Mouse (Mus musculus) embryo, embryonic 11.5 days (tissue): ENCODE results near the gene Znhit3.

ENCODE experiments used
- DNase-seq: peaks from one replicate; pipeline ENCODE4 v3.0.0-alpha.2; 2012; ENCODE audit warnings: low read depth, low spot score

Gene Znhit3

DNA sequence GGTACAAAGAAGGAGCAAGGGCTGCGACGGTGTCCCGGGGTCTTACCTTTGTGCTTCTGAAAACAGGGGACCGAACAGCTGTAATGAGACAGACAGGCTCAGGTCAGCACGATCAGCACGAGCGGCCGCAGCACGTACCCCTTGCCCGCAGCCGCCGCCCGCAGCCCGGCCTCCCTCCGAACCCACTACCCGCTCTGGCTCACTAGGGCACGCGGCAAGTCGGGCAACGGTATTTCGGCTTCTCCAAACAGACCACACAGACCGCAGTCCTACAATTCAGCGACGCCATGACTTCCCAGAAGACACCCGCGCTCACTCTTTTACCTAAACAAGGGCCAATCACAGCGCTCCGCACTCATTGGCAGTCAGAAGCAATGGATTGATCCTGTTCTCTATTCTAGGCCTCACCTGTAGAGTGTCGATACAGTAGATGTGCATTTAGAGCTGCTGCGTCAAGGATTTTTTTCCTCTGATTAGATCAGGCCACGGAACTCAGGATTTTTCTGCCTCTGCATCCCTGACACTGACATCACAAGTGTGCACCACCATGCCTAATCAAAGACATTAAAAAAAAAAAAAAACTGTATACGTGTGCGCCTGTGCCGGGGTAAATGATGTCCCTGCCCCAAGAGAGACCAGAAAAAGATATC, at the start of gene Znhit3:
TSS of gene Znhit3 (minus strand) at position 314 of the 650 bp plus-strand sequence.
- peak; percentile 72 for DNase-seq

- no peak for DNase-seq
These were observed 47.4 kb upstream of the Znhit3 start for GRCm38 (mm10) chr11:84963556-84963955.

DNA sequence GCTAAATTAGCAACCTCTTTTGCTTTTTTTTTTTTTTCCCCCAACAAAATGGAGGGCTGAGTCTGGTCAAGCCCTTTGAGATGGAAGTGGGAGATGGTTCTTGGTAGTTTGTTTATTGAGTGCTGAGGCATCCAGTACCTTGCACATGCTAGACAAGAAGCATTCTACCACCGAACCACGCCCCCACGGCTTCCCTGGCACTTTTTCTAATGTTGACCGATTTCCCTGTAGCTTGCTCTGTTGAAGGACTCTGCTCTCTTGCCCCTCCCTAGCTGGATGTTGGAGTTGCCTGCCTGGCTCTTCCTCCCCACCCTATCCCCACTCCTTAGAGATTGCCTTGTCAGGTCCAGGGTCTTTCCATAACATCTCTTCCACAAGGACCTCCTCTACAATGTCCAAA, 46.4 kb upstream of the Znhit3 start:
- DNase-seq, result no peak

DNA sequence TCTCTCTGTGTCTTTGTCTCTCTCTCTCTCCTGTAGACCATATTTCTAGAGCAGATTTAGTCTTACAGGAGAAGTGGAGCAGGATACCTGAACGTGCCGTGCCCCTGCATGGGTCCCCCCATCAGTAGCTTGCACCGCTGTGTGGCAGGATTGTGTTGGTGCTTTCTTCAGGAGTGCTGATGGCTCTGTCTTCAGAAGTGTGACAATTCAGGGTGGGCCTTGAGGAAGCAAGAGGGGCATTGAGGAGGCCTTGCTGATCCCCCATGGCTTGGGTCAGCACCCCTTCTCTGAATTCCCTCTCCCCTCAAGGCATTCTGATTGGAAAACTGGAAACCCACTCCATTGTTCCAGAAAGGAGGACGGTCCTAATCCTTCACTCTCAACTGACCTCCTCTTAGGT, 45.4 kb upstream of the Znhit3 start:
- DNase-seq, result no peak

DNA sequence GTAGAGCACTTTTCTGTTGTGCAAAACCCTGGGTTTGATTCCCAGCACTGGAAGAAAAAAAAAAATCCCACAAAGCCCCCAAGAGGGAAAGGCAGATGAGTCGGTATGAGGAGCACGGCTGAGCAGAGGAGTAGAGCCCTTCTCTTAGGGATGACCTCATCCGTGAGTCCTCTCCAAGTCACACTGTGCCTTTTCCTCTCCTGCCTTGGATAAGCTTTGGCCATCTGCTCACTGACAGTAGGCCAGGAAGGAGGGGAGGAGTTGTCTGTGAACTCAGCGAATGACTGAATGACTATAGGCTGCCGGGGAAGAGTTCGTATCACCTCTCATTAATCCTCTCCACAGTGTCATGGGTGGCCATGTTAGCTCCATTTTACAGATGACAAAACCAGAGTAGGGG, 44.6 kb upstream of the Znhit3 start:
- no peak for DNase-seq

DNA sequence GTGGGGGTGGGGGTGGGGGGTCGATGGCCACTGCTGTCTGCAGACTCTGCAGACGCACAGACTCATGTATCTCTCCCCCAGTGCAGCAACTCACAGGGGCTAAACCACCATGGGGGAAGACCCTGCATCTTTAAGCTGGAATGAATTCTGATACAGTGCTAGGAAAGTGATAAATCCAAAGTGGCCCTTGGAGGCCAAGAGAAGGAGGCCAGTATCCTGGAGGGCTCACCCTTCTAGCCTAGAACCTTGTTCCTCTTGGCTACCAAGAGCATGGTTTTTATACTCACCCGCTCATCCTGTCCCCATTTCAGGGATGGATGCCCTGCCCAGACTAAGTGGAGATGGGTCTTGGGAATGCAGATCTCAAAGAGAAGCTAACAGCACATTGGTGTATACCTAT, 44.1 kb upstream of the Znhit3 start:
- DNase-seq, result no peak

DNA sequence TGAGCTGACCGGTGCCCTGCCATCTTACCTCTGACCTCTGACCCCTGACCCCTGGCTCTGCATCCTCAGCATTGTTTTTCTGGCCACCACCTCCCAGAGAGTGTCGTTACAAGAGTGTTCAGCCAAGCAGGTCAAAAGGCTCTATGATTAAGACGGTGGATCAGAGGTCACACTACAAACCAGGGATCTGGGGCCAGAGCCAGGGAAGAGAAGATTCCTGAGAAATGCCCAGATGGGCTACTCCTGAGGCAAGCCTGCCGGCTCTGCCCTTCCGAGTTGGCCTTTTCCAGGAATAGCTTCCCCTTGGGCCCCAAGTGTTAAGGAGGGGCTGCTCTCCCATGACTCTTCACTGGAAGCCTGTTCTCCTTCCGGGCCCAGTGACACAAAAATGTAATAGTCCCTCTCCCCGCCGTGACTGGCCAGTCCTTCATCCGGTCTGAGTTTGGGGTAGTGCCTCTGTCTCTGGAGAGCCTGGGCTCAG, 43.6 kb upstream of the Znhit3 start:
- DNase-seq, result no peak

- no peak for DNase-seq
These were observed 43.0 kb upstream of the Znhit3 start for GRCm38 (mm10) chr11:84959181-84959580.

DNA sequence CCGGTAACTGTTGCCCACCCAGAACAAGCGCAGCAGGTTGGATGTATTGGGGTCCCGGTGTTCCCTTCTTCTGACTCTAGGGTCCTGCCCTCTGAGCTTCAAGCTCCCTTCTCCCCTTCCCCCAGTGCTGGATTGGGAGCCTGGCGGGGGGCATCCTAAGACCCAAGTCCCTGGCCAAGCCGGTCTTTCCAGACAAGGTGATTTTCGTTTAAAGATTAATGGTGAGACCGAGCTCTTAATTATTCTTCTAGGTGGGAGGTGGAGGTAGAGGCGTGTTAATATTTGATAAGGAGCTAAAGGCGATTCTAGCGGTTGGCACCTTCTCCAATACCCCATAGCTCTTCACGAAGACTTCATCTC, 42.1 kb upstream of the Znhit3 start:
- no peak for DNase-seq

DNA sequence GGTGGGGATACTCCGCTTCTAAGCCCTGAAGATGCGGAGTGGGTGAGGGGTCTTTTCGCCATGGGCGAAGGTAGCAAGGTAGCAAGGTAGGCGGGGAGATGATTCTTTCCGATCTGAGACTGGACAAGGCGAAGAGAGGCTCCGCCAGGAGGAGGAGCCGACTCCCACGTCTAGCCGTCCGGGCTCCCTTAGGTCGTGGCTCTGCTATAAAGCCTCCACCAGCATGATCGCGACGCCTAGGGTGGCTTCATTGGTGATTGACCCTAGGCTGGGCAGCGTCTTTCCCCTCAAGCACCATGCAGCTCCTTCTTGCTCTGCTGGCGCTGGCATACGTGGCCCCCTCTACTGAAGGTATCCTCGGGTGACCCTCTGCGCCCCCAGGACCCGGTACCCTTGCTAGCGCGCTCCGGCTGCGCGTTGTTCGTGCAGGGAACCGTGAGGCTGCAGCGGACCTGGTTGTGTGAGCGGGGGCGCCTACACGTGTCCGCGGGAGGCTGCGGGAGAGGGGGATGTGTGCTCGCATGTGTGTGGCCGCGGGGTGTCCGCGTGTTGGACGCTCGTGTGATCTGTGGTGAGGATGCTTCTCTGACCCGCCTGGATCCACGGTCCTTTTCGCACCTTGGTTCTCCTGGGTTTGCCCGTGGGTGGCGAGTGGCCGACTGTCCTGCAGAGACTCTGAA, 41.6 kb upstream of the Znhit3 start, which contains the start of gene Car4:
TSS of gene Car4 (plus strand) at position 196 of the 680 bp plus-strand sequence.
- no peak for DNase-seq

GRCm38 (mm10) chr11:84957171-84957570, 41.0 kb upstream of the Znhit3 start:
- DNase-seq, result no peak

GRCm38 (mm10) chr11:84956400-84956799, 40.2 kb upstream of the Znhit3 start:
- DNase-seq, result no peak

- DNase-seq, result no peak
These were observed 36.4 kb upstream of the Znhit3 start for GRCm38 (mm10) chr11:84952611-84953010.

DNA sequence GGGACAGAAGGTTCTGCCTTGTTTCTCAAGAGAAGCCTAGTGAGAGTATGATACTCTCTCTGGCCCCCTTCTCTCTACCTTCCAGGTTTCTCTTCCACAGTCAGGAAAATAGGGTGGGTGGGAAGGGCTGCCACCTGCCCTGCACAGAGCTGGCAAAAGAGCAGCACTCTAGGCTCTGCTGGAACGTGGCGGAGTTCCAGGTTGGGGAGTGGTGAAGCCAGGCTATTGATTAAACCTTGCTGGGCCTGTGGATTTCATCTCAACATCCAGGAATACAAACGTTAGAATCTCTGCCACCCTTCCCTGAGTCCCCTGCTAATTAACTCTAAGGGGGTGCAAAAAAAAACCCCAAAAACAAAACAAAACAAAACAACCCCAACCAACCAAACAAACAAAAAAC, 32.4 kb upstream of the Znhit3 start:
- DNase-seq, result no peak

DNA sequence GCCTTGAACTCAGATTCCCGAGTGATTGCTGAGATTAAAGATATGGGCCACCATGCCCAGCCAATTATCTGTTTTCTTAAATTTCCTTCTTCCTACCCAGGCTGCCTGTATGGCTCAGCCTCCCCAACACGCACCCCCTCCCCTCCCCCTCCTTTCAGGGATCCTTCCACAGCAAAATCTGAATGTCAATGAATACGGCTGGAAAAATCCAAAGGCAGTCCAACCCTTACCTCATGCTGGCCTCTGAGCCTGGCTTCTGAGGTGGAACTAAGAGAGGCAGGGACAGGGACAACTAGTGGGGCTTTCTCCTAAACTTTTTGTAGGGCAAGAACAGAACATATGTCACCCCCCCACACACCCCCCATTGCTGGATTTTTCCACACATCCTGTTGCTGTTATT, 31.9 kb upstream of the Znhit3 start:
- no peak for DNase-seq

DNA sequence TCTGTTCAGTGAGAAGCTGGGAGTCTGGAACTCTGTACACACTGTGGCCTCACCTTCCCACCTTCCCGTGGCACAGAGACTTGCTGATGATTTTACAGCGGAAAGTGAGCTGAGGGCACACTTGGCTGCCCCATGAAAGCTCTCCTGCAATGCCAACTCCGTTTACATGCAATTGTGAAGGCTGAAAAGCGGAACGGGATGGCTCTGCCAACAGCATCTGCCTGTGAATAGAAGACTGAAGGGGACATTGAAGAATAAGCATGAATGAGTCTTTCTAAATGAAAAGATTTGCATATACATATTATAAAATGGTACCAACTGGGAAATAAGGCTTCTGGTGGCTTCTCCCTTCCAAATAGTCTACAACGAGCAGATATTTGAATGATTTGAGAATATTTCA, 31.0 kb upstream of the Znhit3 start:
- DNase-seq, result no peak

DNA sequence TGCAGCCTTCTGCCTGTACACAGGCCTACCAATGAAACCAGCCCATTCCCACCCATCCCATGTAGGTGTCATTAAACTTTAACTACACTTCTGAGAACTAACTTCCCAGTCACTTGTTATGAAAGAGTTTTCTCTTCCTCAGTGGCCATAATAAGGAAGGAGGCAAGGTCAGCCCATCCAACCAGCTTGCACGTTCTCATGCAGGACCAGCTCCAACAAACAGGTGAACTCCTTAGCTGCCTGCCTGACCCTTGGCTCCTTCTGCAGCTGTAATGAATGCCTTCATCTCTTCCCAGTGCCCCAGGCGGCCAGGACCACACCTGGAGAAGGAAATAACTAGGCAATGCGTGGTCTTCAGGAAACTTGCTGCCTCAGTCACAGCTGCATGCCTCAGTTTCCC, 29.7 kb upstream of the Znhit3 start:
- DNase-seq, result no peak

GRCm38 (mm10) chr11:84944639-84945435, 28.7 kb upstream of the Znhit3 start:
- DNase-seq, result no peak

- DNase-seq, result peak; percentile 75
These were observed 27.8 kb upstream of the Znhit3 start for GRCm38 (mm10) chr11:84943948-84944347.

GRCm38 (mm10) chr11:84940140-84940539, 24.0 kb upstream of the Znhit3 start:
- DNase-seq, result no peak

DNA sequence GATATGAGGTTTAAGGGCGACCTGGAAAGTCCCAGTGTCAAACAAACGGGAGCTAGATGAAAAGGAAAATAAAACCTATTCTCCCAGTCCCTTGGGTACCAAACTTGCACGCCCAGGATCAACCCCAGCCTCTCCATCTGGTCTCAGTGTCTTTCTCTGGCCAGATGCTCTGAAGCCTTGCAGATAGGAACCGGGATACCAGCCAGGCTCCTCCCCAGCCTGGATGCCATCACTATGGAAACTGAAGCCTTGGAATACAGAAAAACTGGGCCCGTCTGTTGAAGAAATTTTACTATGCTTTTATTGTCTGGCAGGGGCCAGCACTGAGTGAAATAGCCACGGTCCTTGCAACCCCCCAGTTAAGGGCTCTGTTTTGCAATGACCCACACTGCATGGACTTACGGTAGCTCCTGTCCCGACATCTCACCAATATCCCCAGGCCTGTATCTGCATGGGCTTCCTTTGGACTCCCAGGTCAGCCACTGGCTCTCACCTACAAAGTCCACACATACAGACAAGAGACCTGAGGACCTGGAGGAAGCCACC, 23.4 kb upstream of the Znhit3 start:
- no peak for DNase-seq

GRCm38 (mm10) chr11:84932261-84932660, 16.1 kb upstream of the Znhit3 start:
- no peak for DNase-seq
